Mouse (Mus musculus) liver, postnatal 0 days (tissue): ENCODE data around the gene Entpd2.

ENCODE experiments used
- CTCF ChIP-seq: sonication (generic); IDR thresholded peaks from 2 replicates; pipeline ENCODE4 v1.5.1; 2016; ENCODE audit warnings: antibody characterized with exemption, low read depth
- EP300 ChIP-seq: IDR thresholded peaks from 2 replicates; pipeline ENCODE4 v1.6.1; 2016; ENCODE audit warnings: antibody characterized with exemption, low read depth, mild to moderate bottlenecking

GRCm38 (mm10) chr2:25372644-25373391, 22.9 kb upstream of the Entpd2 start:
- no peak for TF ChIP-seq EP300
- TF ChIP-seq CTCF, result no peak
